Mouse (Mus musculus) liver, embryonic 12.5 days (tissue): ENCODE data around the gene Mcam. TPM values are rescaled to one million over a fixed set of nuclear protein-coding genes. Genes with fewer than 3 reads are reported as not detected.
A peak's percentile ranks its signal among the peaks of the same experiment; 100 is the strongest.

Source experiments
- ATAC-seq: fragments of 200-750 bp; cut with Nextera tagmentation; 2 replicates; pipeline ENCODE4 v1.8.0; 2017; ENCODE audit warnings: moderate number of reproducible peaks, mild to moderate bottlenecking, moderate library complexity
- H3K27ac ChIP-seq: fragments of 300-500 bp; sonication (generic); 2 replicates; pipeline ENCODE4 v1.5.1; 2016; ENCODE audit warnings: mild to moderate bottlenecking
- H3K27me3 ChIP-seq: fragments of 300-500 bp; sonication (generic); replicated peaks from 2 replicates; pipeline ENCODE4 v1.6.1; 2016; ENCODE audit warnings: mild to moderate bottlenecking, moderate library complexity
- H3K36me3 ChIP-seq: fragments of 300-500 bp; sonication (generic); 2 replicates; pipeline ENCODE4 v1.6.1; 2016; ENCODE audit warnings: mild to moderate bottlenecking, moderate library complexity
- H3K4me1 ChIP-seq: fragments of 300-500 bp; sonication (generic); 2 replicates; pipeline ENCODE4 v1.6.1; 2016
- H3K4me2 ChIP-seq: fragments of 300-500 bp; sonication (generic); 2 replicates; pipeline ENCODE4 v1.6.1; 2016; ENCODE audit warnings: mild to moderate bottlenecking, moderate library complexity
- H3K4me3 ChIP-seq: fragments of 300-500 bp; sonication (generic); 2 replicates; pipeline ENCODE4 v1.5.1; 2016; ENCODE audit warnings: mild to moderate bottlenecking, moderate library complexity
- H3K9ac ChIP-seq: fragments of 300-500 bp; sonication (generic); 2 replicates; pipeline ENCODE4 v1.6.1; 2016; ENCODE audit warnings: mild to moderate bottlenecking, moderate library complexity
- H3K9me3 ChIP-seq: fragments of 300-500 bp; sonication (generic); replicated peaks from 2 replicates; pipeline ENCODE4 v1.6.1; 2016; ENCODE audit warnings: mild to moderate bottlenecking, moderate library complexity
- WGBS: fragments of 180-500 bp; shearing (Covaris S2); methylation state at CpG from one replicate; pipeline ENCODE4 v1.1.7; 2016; ENCODE audit not compliant: insufficient replicate concordance; 5-methylcytosine and 5-hydroxymethylcytosine counted together
- polyA plus RNA-seq: library from polyadenylated mRNA; unstranded; fragments of >200 nt; fragmentation: Nextera tagmentation; extraction: Ambion mirVana; gene quantifications from 2 replicates; pipeline ENCODE4 v1.2.1, GENCODE M21; 2016

Mcam gene
- polyA plus RNA-seq, 1 experiment from 2014 or later, result 6.3 TPM

- Histone ChIP-seq H3K4me3 (no peak overlapping the region), H3K4me1 (peaks cover 3% of the 10 kb centered on the region; the same call in 1 of the 2 replicates), H3K27ac (no peak overlapping the region), H3K27me3 (no peaks in the 10 kb centered on the region), H3K4me2 (no peak overlapping the region), H3K9ac (no peak overlapping the region), H3K36me3 (peaks cover 52% of the 10 kb centered on the region), H3K9me3 (no peaks in the 10 kb centered on the region)
- no peak for ATAC-seq
- 51% methylated on average over 7 of the region's 8 CpGs for WGBS
Measured at GRCm38 (mm10) chr9:44144023-44144717, 9.9 kb downstream of the Mcam start.

DNA sequence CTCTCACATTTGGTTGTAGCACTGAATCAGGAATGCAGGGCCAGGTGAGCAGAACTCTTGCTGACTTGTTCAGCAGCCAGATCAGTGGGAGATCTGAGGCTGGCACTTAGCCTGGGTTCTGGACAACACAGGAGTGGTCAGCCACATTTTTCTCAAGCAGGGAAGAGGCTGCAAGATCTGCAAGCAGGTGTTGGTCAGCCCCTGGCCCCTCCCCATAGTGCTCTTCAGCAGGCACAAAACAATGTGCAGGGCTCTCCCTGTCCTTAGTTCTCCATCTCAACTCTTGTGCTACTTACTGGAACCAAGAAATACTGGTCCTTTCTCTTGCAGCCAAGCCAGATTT is 10.4 kb downstream of the Mcam start:
- no peak overlapping the region for H3K4me2 ChIP-seq
- H3K27ac ChIP-seq, result no peak overlapping the region
- H3K36me3 ChIP-seq, result peaks cover 57% of the 10 kb centered on the region
- H3K4me1 ChIP-seq, result peaks cover 3% of the 10 kb centered on the region; the same call in 1 of the 2 replicates
- H3K4me3 ChIP-seq, result no peak overlapping the region
- no peaks in the 10 kb centered on the region for H3K9me3 ChIP-seq
- H3K9ac ChIP-seq, result no peak overlapping the region
- H3K27me3 ChIP-seq, result no peaks in the 10 kb centered on the region
- ATAC-seq, result no peak

DNA sequence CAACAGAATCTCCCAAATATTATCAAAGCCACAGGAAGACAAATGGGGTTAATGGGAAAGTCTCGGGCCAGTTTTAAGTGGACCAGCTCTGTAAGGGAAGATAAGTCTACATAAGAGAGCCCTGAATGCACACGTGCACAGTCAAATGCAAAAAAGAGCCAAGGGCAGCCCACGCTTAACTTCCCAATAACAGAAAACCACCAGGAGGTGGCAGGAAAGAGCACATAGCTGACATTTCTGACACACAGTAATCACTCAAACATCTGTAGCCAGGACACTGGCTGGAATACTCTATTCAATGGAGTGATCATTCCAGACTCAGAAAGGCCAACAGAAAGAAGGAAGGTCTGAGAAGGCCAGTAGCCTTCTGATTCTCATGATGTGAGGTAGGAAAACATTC is 13.0 kb downstream of the Mcam start:
- Histone ChIP-seq H3K27me3 (no peaks in the 10 kb centered on the region), H3K36me3 (peaks cover 77% of the 10 kb centered on the region), H3K4me2 (no peak overlapping the region), H3K9ac (no peak overlapping the region), H3K9me3 (no peaks in the 10 kb centered on the region), H3K4me3 (no peak overlapping the region), H3K27ac (no peak overlapping the region), H3K4me1 (peaks cover 3% of the 10 kb centered on the region; the same call in 1 of the 2 replicates)
- 62% methylated on average over 3 of the region's 3 CpGs for WGBS
- ATAC-seq, result no peak

GRCm38 (mm10) chr9:44159886-44160285 is 25.6 kb downstream of the Mcam start:
- H3K4me1 ChIP-seq, result no peaks in the 10 kb centered on the region
- H3K9ac ChIP-seq, result no peak overlapping the region
- H3K4me2 ChIP-seq, result no peak overlapping the region
- H3K4me3 ChIP-seq, result no peak overlapping the region
- no peaks in the 10 kb centered on the region for H3K27me3 ChIP-seq
- no peaks in the 10 kb centered on the region for H3K9me3 ChIP-seq
- no peak for ATAC-seq
- H3K36me3 ChIP-seq, result peaks cover 91% of the 10 kb centered on the region
- no peak overlapping the region for H3K27ac ChIP-seq
- WGBS, result 81% methylated on average over 3 of the region's 3 CpGs

- no peak for ATAC-seq
- Histone ChIP-seq H3K4me2 (no peak overlapping the region), H3K27ac (no peak overlapping the region), H3K4me3 (no peak overlapping the region), H3K27me3 (no peaks in the 10 kb centered on the region), H3K9me3 (no peaks in the 10 kb centered on the region), H3K9ac (no peak overlapping the region), H3K4me1 (peaks cover 19% of the 10 kb centered on the region), H3K36me3 (peaks cover 71% of the 10 kb centered on the region)
- WGBS, result 57% methylated on average over 5 of the region's 5 CpGs
Measured at GRCm38 (mm10) chr9:44168931-44169330, 34.7 kb downstream of the Mcam start.

DNA sequence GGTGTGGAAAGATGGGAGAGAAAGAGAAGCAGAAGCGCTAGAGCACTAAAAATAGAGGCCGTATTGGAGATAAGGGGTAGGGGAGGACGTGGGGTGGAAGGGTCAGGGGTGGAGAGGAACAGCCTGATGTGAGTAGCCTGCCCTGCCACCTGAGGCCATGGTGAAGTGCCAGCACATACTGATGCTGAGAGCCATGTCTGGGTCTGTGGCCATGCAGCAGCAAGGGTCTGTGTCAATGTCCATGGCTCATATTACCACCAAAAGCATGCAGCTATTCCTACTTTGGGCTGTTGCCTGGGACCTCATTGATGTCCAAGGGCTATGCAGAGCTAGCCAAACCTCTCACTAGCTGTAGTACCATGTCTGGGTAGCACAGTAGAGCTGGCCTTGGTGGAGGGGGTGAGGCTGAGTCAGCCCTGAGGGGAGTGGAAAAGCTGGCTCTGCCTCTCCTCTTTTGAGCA is 36.5 kb downstream of the Mcam start:
- Histone ChIP-seq H3K27me3 (no peaks in the 10 kb centered on the region), H3K4me3 (no peak overlapping the region), H3K36me3 (peaks cover 53% of the 10 kb centered on the region), H3K4me2 (no peak overlapping the region), H3K9ac (no peak overlapping the region), H3K9me3 (no peaks in the 10 kb centered on the region), H3K27ac (no peak overlapping the region), H3K4me1 (peaks cover 24% of the 10 kb centered on the region)
- 28% methylated on average over 3 of the region's 3 CpGs for WGBS
- ATAC-seq, result no peak

DNA sequence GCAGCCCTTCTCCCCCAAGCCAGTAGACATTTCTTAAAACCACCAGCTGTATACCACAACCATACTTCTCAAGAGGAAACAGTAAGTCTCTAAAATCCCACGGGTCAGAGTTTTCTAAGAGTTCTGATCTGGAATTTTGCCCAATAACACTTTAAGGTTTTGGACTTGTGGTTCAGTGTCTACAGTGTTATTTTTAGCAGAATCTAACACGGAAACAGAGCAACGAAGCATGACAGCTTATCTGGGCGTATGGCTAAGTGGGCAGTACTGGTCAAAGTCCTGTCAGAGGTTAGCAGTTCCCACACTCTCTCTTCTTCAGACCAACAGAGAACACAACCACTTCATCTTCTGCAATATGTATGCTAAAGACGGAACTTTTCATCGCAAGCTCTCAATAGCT is 41.3 kb downstream of the Mcam start:
- no peak overlapping the region for H3K9ac ChIP-seq

DNA sequence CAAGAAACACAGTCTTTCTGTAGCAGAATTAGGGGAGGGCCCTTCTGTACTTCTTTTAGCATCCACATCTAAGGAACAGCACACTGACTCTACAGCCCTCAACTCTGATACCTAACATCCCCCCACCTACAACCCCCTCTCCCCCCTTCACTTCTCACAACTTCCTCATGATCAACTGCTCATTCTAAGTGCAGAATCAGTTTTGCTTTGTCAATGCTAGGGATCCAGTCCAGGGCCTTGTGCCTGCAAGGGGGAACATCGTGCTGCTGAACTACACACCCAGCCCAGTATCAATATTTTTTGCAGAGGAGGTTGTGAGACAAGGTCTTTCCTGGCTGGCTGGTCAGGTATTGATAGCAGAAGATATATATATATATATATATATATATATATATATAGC is 41.7 kb downstream of the Mcam start:
- H3K4me3 ChIP-seq, result no peak overlapping the region
- peaks cover 31% of the 10 kb centered on the region for H3K4me1 ChIP-seq
- ATAC-seq, result no peak
- 13% methylated on average over 1 of the region's 1 CpGs for WGBS
- H3K4me2 ChIP-seq, result 0 out of 2 replicates have a peak overlapping the region, but pooled peaks have one; percentile 4
- no peak overlapping the region for H3K9ac ChIP-seq
- H3K36me3 ChIP-seq, result peaks cover 47% of the 10 kb centered on the region
- H3K9me3 ChIP-seq, result no peaks in the 10 kb centered on the region
- H3K27ac ChIP-seq, result peak overlapping the region; percentile 20; the same call in 1 of the 2 replicates
- H3K27me3 ChIP-seq, result no peaks in the 10 kb centered on the region

More for the DNA sequence above, 41.3 kb downstream of the Mcam start:
- Histone ChIP-seq H3K4me2 (0 out of 2 replicates have a peak overlapping the region, but pooled peaks have one; percentile 4), H3K36me3 (peaks cover 49% of the 10 kb centered on the region), H3K9me3 (no peaks in the 10 kb centered on the region), H3K27me3 (no peaks in the 10 kb centered on the region), H3K4me1 (peaks cover 35% of the 10 kb centered on the region), H3K27ac (peak overlapping the region; percentile 20; the same call in 1 of the 2 replicates), H3K4me3 (no peak overlapping the region)
- ATAC-seq, result no peak
- 26% methylated on average over 6 of the region's 6 CpGs for WGBS

GRCm38 (mm10) chr9:44177405-44177804 is 43.1 kb downstream of the Mcam start:
- H3K36me3 ChIP-seq, result peaks cover 33% of the 10 kb centered on the region
- no peak for ATAC-seq
- peaks cover 37% of the 10 kb centered on the region for H3K4me1 ChIP-seq
- no peak overlapping the region for H3K4me3 ChIP-seq
- H3K9ac ChIP-seq, result no peak overlapping the region
- 21% methylated on average over 2 of the region's 2 CpGs for WGBS
- H3K27ac ChIP-seq, result no peak overlapping the region
- H3K9me3 ChIP-seq, result no peaks in the 10 kb centered on the region
- no peaks in the 10 kb centered on the region for H3K27me3 ChIP-seq
- no peak overlapping the region for H3K4me2 ChIP-seq

GRCm38 (mm10) chr9:44178389-44178788 is 44.1 kb downstream of the Mcam start:
- no peaks in the 10 kb centered on the region for H3K27me3 ChIP-seq
- 72% methylated on average over 14 of the region's 14 CpGs for WGBS
- no peak overlapping the region for H3K4me2 ChIP-seq
- no peaks in the 10 kb centered on the region for H3K9me3 ChIP-seq
- no peak overlapping the region for H3K27ac ChIP-seq
- no peak overlapping the region for H3K9ac ChIP-seq
- H3K4me3 ChIP-seq, result no peak overlapping the region
- H3K4me1 ChIP-seq, result peaks cover 39% of the 10 kb centered on the region
- peaks cover 24% of the 10 kb centered on the region for H3K36me3 ChIP-seq
- ATAC-seq, result no peak

DNA sequence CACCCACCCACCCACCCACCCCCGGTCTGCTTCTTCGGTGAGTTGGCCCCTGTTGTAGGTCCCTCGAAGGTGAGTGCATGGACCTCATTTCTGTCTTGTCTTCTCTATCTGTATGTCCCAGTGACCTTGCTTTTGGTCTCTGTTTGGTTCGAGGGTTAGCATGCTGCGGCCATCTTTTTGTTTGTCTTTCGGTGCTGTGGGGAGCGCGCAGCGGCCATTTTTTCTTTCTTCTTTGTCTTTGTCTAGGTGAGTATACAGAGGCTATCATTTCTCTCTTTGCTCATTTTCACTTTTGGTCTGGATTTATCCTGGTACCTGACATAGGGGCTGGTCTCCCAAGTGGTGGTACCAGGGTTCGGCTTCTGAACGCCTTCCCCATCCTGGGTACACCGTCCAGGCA is 44.5 kb downstream of the Mcam start:
- Histone ChIP-seq H3K4me1 (peaks cover 39% of the 10 kb centered on the region), H3K36me3 (peaks cover 24% of the 10 kb centered on the region), H3K4me2 (no peak overlapping the region), H3K4me3 (no peak overlapping the region), H3K27me3 (no peaks in the 10 kb centered on the region), H3K9ac (no peak overlapping the region), H3K27ac (no peak overlapping the region), H3K9me3 (no peaks in the 10 kb centered on the region)
- ATAC-seq, result no peak
- WGBS, result 91% methylated on average over 12 of the region's 12 CpGs

DNA sequence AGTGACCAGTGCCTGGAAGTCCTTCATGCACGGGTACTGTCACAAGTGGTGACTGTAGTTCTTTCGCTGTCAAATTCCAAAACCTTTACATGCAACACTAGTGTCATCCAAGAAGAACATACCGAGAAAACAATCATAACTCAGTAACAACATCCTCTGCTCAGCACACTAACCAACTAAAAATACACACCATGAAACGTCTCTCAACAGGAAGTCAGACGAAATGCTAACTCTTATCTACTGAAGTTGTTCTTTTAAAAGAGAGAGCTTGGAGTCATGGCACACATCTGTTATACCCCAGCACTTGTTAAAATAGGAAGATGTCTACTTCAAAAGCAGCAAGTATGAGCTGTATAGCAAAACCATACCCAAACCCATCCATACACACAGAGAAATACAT is 47.3 kb downstream of the Mcam start:
- no peaks in the 10 kb centered on the region for H3K9me3 ChIP-seq
- H3K36me3 ChIP-seq, result peaks cover 27% of the 10 kb centered on the region
- H3K4me3 ChIP-seq, result no peak overlapping the region
- 50% methylated on average over 5 of the region's 5 CpGs for WGBS
- H3K27ac ChIP-seq, result no peak overlapping the region
- ATAC-seq, result no peak
- no peaks in the 10 kb centered on the region for H3K27me3 ChIP-seq
- H3K4me2 ChIP-seq, result no peak overlapping the region
- H3K9ac ChIP-seq, result no peak overlapping the region
- H3K4me1 ChIP-seq, result peaks cover 25% of the 10 kb centered on the region

- H3K4me1 ChIP-seq, result peaks cover 22% of the 10 kb centered on the region
- H3K4me3 ChIP-seq, result no peak overlapping the region
- H3K27ac ChIP-seq, result no peak overlapping the region
- H3K9ac ChIP-seq, result no peak overlapping the region
- no peaks in the 10 kb centered on the region for H3K9me3 ChIP-seq
- H3K4me2 ChIP-seq, result no peak overlapping the region
- H3K36me3 ChIP-seq, result peaks cover 27% of the 10 kb centered on the region
- WGBS, result 77% methylated on average over 3 of the region's 3 CpGs
- no peak for ATAC-seq
- no peaks in the 10 kb centered on the region for H3K27me3 ChIP-seq
Measured at GRCm38 (mm10) chr9:44182260-44182659, 48.0 kb downstream of the Mcam start.
